Mouse (Mus musculus): ENCODE data around the gene Necab3.

- TF ChIP-seq EP300 (IDR thresholded peaks at IDR 0.05; ENCODE audit: insufficient read depth, low read depth, low read length): no peak
- TF ChIP-seq CTCF (IDR thresholded peaks at IDR 0.05; ENCODE audit: low read depth, low read length): no peak
Measured at GRCm38 (mm10) chr2:154566641-154567040, 8.0 kb upstream of the Necab3 start.
